Mouse (Mus musculus) neutrophil, adult 5-6 weeks (primary cell): ENCODE measurements around the gene Gm20708. TPM values are rescaled to one million over a fixed set of nuclear protein-coding genes. Genes with fewer than 3 reads are reported as not detected.
A peak's percentile ranks its signal among the peaks of the same experiment; 100 is the strongest.

ENCODE experiments used
- ATAC-seq: fragments of 151-379, 151-347 bp; 2 replicates; pipeline ENCODE4 v1.8.0; 2017; ENCODE audit warnings: mild to moderate bottlenecking, moderate TSS enrichment; ENCODE audit not compliant: insufficient number of reproducible peaks, poor library complexity, low FRiP score, severe bottlenecking; ENCODE audit errors: extremely low read depth
- total RNA-seq: library from RNA; stranded (forward); fragments of 200-1000 nt; gene quantifications from 2 replicates; pipeline ENCODE4 v1.2.3, GENCODE M21; 2017

The Gm20708 gene
- total RNA-seq, 1 experiment from 2014 or later = 8.8 TPM

DNA sequence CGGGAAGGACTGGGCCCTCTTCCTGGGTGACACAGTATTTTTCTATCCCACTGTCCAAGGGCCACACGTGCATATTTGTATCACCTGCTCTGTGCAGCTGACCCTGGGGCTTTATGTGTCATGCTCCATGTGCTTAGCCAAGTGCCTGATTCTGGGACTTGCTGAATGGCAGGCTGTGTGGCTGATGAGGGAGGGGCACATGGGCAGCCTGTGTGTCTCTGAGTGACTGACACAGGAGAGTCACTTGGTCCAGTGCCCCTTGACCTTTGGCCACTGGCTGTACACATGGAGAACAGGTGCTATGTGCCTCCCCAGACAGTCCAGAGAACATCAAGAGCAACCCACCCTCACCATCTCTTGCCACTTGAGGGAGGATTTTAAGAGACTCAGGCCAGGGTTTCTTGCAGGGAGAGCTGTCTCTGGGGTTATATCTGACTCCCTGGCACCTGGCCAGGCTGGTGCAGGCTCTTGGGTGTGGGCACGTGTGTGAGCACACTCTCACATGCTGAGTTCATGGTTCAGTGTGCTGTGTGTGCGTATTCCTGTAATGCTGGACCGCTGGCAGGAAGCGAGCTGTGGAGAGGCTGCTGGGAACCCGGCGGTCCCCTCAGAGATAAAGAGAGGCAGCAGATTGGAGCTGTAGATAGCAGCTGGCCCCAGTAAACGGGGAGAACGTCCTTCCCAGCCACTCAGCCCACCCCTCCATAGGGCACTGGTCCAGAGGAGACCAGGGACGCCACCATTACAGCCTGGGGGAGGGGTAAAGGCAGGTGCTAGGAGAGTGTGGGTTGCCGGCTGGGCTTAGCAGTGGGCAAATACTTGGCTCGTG lies 68.7 kb downstream of the Gm20708 start:
- peak; percentile 47 for ATAC-seq

GRCm38 (mm10) chr11:117878892-117879291 lies 69.4 kb downstream of the Gm20708 start:
- ATAC-seq = no peak

GRCm38 (mm10) chr11:117879676-117880075 lies 70.2 kb downstream of the Gm20708 start:
- ATAC-seq = no peak

- ATAC-seq = no peak
Observed at GRCm38 (mm10) chr11:117880336-117880976, 71.0 kb downstream of the Gm20708 start.

GRCm38 (mm10) chr11:117880977-117881358 lies 71.5 kb downstream of the Gm20708 start:
- ATAC-seq = no peak

- no peak for ATAC-seq
Observed at GRCm38 (mm10) chr11:117881787-117882186, 72.3 kb downstream of the Gm20708 start.

DNA sequence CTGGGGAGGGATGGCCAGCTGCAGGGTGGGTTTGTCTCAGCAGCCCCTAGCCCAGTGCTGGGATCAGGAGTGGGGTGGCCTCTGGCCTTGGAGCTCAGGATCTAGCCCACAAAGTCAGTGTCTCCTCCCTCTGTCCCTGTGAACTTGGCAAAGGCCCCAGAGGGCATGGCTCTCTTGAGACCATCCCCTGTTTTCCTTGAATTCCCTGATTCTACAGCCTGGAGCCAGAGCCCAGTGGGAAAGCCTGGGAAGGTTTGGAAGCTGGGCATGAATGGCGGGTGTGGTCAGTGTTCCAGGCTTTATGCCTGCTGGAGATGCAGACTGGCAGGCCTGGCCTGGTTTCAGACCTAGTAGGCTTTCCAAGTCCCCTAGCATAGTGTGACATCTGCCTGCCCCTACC lies 72.7 kb downstream of the Gm20708 start:
- no peak for ATAC-seq

- no peak for ATAC-seq
Observed at GRCm38 (mm10) chr11:117886000-117886399, 76.5 kb downstream of the Gm20708 start.

DNA sequence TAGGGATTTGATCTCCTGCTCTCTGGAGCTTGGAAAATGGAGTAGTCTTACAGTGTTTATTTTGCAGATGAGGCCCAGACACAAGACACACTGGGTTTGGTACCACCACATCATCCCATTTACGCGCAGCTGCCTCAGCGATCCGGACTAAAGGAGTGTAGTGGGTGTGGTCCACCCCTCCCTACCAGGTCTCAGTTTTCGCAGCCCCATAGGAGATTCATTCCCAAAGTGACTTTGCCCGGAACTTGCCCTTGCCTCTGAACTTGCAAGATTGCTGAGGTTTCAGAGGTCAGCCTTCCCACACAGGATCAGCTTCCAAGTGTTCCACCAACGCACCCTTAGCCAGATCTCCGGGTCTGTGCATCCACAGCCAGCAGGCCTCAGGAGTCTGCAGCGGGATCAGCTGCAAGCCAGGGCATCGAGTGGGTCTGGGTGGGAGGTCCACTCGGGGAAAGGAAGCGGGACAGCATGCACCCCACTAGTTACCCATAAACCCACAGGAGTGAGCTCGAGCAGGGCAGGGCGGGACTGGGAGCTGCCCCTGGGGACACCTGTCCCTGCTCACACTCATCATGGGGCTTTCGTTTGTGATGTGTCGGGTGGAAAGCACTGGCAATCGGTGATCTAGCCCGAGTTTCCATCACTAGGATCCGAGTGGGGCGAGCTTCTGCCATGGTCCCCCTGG lies 78.8 kb downstream of the Gm20708 start:
- no peak for ATAC-seq

DNA sequence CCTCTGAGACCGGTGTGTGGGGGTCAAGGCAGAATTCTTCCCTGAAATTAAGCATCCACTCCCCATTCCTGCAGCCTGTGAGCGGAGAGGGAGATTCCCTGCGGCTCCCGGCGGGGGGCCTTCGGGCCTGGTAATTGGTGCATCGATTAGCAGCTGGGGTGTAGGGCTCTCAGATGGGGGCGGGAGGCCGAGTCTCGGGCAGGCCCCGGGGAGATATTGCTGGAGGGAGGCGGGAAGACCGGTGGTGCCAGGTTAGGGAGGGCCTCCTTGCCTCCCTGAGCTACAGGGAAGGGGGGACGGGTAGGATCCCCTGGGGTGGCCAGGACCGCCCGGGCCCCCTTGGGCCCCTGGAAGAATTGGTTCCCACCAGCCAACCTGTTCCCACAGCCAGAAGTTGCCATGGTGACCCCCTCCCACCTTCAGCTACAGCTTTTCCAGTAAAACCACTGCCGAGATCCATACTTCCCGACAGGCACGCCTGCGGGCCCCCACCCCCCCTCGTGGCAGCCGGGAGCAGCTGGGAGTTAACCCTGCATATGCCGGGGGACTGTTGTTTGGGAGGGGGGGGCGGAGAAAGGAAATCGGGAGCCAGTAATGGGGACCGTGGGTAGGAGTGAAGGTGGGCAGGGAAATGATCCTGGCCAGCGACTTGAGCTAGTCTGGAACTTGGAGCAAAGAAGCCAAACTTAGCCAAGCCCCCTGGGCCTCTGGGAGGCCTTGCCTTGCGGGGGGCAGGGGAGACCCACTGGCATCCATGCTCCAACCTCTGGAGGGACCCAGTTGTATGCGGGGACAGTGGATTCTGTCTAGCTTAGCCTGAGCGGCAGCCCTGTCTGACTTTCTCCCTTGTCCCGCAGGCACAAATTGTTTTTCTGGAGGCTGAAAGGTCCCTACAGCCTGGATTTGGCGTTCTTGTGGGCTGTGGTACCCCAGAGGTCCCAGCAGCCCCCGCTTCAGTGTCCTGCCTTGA lies 79.7 kb downstream of the Gm20708 start:
- ATAC-seq = no peak

Other genes with a start within 250 kb of the Gm20708 start
- gene Tnrc6c, start 155.4 kb upstream of the Gm20708 start, total RNA-seq = 60.0 and 60.8 TPM in 2 replicates
- gene Tmc8, start 27.6 kb upstream of the Gm20708 start, total RNA-seq = 21.6 and 23.1 TPM in 2 replicates
- 73.8 and 95.0 TPM in 2 replicates for gene Tmc6, start 27.5 kb upstream of the Gm20708 start, total RNA-seq
- 0.58 and 0.86 TPM in 2 replicates for gene 6030468B19Rik, start 12.0 kb upstream of the Gm20708 start, total RNA-seq
- gene Syngr2, start within 50 bp of the Gm20708 start, total RNA-seq = 80.2 and 108 TPM in 2 replicates
- 10.4 and 11.9 TPM in 2 replicates for gene Afmid, start 16.3 kb downstream of the Gm20708 start, total RNA-seq
- gene Tk1, start 16.4 kb downstream of the Gm20708 start, total RNA-seq = 9.0 and 12.4 TPM in 2 replicates
- 0.47 and 0.49 TPM in 2 replicates for gene Birc5, start 39.6 kb downstream of the Gm20708 start, total RNA-seq
- not detected in 2 replicates for gene Tmem235, start 51.1 kb downstream of the Gm20708 start, total RNA-seq
- 3.6 and 6.8 TPM in 2 replicates for gene Tha1, start 63.8 kb downstream of the Gm20708 start, total RNA-seq
- 252 and 268 TPM in 2 replicates for gene Socs3, start 160.4 kb downstream of the Gm20708 start, total RNA-seq
- 51.2 and 58.3 TPM in 2 replicates for gene Pgs1, start 176.6 kb downstream of the Gm20708 start, total RNA-seq